Mouse (Mus musculus) liver, adult 2 months (tissue): Measurements from ENCODE around the gene Ercc6l2.

Source experiments
- CTCF ChIP-seq: fragments of 200-500 bp; IDR thresholded peaks from 2 replicates; pipeline ENCODE4 v1.5.1; 2011; ENCODE audit warnings: low read depth, low read length, control low read depth
- POLR2A ChIP-seq: fragments of 200-500 bp; IDR thresholded peaks from 2 replicates; pipeline ENCODE4 v1.6.1; 2011; ENCODE audit warnings: low read length, control low read depth; ENCODE audit not compliant: insufficient read depth; ENCODE audit errors: extremely low read depth

GRCm38 (mm10) chr13:63929917-63930515 lies 115.0 kb downstream of the Ercc6l2 start:
- TF ChIP-seq CTCF, result no peak
- TF ChIP-seq POLR2A, result no peak
